Mouse (Mus musculus): ENCODE data around the gene 5730596B20Rik. TPM values are rescaled to one million over a fixed set of nuclear protein-coding genes. Genes with fewer than 3 reads are reported as not detected.

Gene 5730596B20Rik
- polyA plus RNA-seq, 1 experiment, result 0.67 TPM

DNA sequence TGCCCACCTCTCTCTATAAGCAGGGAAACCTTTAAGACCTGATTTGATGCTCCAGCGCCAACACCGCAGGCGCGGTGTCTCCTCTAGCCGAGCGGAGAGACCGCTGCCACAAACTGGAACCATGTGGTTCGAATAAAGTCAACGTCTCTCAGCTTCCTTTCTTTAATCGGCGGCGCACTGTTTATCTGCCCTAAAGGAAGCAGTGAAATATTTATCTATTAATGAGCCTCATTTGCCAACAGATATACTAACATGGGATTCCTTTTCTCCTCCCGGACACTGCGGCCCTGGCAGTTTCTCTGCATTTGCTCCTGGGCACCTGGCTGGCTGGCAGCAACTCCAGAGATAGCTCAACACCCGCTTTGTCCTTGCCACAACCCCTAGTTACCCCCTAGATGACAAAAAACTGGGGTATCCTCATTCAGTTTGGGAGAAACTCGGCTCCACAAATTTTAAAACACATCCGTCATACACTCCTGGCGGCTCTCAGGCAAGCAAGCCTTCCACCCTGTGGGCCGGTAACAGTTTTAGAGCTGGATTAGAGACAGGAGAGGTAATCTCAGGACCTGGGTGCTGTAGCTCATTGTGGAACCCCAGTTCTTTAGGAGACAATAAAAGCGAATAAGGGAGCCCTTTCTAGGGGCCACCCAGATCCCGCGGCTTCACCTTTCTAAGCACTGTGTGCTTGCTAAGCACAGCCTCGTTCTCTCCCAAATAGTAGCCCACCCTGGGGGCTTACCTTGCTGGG lies 40.8 kb downstream of the 5730596B20Rik start:
- no peak for DNase-seq (ENCODE audit: low read depth)
- no peak for TF ChIP-seq POLR2A (IDR thresholded peaks at IDR 0.05; ENCODE audit: borderline replicate concordance, extremely low read depth, insufficient read depth, insufficient read length, poor library complexity, severe bottlenecking)
- no peak for TF ChIP-seq CTCF (IDR thresholded peaks at IDR 0.05; ENCODE audit: borderline replicate concordance, extremely low read depth, insufficient read depth, insufficient read length)

DNA sequence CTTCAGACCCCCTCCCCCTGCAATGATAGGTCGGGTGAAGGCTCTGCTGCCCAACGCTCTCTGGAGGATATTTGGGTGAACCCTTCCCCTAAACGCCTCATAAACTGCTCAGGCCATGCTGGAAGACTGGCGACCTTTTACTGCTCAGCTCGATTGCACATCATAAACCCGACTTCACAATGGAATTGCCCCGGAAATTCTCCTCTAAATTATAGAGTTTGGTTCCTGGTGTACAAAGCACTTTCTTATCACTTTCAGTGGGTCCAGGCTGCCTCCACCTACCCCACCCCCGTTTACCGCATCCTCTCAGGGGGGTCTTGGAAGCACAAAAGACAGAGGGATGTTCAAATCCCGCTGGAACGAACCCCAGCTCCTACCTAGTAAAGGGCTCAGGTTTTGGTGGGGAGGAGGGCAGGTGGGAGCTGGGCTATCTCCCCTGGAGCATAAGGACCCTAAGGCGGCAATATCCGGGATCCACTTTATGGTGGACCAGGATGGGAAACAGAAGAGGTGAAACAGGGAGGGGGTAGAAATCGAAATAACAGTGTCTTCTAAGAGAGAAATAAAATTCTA lies 41.4 kb downstream of the 5730596B20Rik start:
- DNase-seq (ENCODE audit: low read depth), result no peak
- TF ChIP-seq CTCF (IDR thresholded peaks at IDR 0.05; ENCODE audit: borderline replicate concordance, extremely low read depth, insufficient read depth, insufficient read length) (no peak), POLR2A (IDR thresholded peaks at IDR 0.05; ENCODE audit: borderline replicate concordance, extremely low read depth, insufficient read depth, insufficient read length, poor library complexity, severe bottlenecking) (no peak)

DNA sequence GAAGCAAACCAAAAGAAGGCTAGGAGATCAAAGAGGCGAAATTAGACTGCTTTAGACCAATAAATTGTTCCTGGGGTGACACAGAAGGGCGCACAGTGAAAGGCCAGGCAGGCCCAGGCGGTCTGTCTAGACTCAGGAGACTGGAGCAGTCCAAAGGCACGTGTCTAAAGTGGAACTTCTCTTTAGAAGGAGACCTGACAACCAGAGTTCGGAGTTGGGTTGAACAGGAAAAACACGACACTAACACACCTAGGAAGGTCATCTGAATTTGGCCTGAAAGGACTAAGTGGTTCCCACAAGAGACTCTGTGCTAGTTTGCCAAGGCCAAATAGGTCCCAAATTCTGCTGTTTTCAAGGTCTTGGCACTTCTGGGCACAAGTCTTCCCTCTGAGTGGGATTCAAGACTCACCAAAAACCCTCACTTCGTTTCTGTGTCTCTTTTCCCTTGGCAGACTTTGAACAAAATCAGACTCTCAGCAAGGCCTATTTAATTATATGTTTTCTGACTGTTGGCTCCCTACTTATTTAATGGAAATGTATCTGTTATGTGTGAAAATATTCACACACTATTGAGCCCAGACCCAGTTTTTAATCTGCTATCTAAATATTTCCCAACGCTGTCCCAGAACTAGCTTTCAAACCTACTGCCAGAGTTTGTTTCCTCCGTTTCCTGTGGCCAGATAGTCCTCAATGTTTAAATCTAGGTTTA lies 42.1 kb downstream of the 5730596B20Rik start:
- DNase-seq (ENCODE audit: low read depth), result no peak
- TF ChIP-seq CTCF (IDR thresholded peaks at IDR 0.05; ENCODE audit: borderline replicate concordance, extremely low read depth, insufficient read depth, insufficient read length) (no peak), POLR2A (IDR thresholded peaks at IDR 0.05; ENCODE audit: borderline replicate concordance, extremely low read depth, insufficient read depth, insufficient read length, poor library complexity, severe bottlenecking) (no peak)

DNA sequence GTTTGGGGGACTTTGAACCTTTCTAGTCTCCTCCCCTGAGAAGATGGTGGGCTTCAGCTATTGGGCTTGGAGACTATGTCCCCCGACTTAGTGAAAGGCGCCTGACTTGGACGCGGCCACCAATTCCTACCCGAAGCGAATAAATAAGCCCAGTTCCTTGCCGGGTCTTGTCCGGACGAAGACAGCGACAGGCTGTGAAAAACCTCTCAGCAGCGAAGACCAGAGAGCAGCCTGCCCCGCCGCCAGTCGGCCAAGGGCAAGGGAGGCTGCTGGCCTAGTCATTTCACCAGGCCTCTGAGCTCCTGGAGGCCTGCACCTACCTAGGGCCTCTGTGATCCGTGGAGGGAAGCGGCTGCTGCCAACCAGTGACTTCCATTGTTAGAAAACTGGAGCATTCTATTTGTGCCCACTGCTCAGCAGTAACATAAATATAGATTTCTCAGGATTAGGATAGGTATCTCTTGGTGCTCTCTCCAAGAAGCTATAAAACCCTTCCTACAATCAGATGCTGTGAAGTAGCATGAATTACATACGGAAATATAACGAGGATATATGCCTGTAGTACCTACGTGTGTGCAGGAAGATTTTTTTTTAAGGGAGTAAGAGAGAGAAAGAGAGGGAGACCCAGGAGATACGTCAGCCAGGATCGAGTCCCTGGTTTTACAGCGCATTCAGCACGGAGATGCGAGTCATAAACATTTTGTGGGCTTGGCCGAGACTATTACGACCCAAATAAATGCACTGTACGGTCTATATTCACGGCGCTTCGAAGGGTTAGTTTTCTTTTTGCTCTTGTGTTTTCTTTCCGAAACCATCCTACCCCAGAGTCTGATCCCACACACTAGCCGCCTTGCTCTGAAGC lies 42.9 kb downstream of the 5730596B20Rik start:
- no peak for DNase-seq (ENCODE audit: low read depth)
- TF ChIP-seq CTCF (IDR thresholded peaks at IDR 0.05; ENCODE audit: borderline replicate concordance, extremely low read depth, insufficient read depth, insufficient read length) (no peak), POLR2A (IDR thresholded peaks at IDR 0.05; ENCODE audit: borderline replicate concordance, extremely low read depth, insufficient read depth, insufficient read length, poor library complexity, severe bottlenecking) (no peak)

DNA sequence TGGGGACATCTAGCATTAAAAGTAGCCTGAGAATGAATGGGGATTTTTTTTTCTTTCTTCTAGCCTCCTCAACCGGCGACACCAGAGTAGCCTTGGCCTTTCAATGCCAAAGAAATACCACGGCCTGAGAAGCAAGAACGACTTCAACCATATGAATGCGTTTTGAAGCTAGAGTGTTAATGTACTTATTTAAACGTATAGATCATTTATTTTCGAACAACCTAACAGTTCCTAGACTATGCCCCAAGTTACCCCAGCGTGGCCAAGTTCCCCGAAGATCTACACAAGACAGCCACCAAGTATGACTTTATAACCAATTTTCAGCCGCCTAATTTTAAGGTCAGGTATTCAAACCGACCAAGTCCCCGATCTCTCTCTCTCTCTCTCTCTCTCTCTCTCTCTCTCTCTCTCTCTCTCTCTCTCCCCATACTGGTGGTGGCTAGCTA lies 43.6 kb downstream of the 5730596B20Rik start:
- DNase-seq (ENCODE audit: low read depth), result no peak
- no peak for TF ChIP-seq POLR2A (IDR thresholded peaks at IDR 0.05; ENCODE audit: borderline replicate concordance, extremely low read depth, insufficient read depth, insufficient read length, poor library complexity, severe bottlenecking)
- TF ChIP-seq CTCF (IDR thresholded peaks at IDR 0.05; ENCODE audit: borderline replicate concordance, extremely low read depth, insufficient read depth, insufficient read length), result no peak

DNA sequence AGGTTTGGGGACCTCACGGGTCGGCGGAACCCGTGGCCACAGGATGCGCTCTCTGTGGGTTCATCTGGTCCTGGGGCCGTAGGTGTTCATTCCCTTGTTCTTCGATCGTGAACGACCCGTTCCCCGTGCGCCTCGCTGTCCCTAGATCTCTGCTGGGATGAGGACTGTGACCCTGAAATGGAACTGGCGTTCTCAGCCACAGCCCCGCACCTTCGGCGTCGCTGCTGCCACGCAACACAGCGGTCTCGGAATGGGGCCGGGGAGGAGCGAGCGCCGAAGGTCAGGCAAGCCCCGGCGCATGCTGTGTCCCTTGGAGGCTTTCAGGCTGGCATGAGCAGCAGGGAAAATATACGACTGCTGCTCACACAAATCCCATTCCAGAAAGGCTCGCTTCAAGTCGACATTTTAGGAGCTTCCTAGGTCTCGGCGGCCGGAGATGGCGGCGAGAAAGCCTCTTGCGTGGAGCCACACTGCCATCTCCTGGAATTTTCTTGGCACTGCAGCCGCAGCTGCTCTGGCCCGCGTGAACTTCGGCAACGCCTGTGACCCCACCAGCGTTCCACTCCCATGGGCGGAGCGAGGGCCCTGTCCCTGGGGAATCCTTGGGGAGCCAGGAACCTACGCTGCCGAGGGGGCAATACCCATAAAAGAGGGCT lies 44.2 kb downstream of the 5730596B20Rik start, which contains the start of gene Hoxa7:
TSS of gene Hoxa7 (minus strand) at position 518 of the 656 bp plus-strand sequence.
- peak; percentile 91 for DNase-seq (ENCODE audit: low read depth)
- TF ChIP-seq POLR2A (IDR thresholded peaks at IDR 0.05; ENCODE audit: borderline replicate concordance, extremely low read depth, insufficient read depth, insufficient read length, poor library complexity, severe bottlenecking), result no peak
- TF ChIP-seq CTCF (IDR thresholded peaks at IDR 0.05; ENCODE audit: borderline replicate concordance, extremely low read depth, insufficient read depth, insufficient read length), result peak; percentile 97

DNA sequence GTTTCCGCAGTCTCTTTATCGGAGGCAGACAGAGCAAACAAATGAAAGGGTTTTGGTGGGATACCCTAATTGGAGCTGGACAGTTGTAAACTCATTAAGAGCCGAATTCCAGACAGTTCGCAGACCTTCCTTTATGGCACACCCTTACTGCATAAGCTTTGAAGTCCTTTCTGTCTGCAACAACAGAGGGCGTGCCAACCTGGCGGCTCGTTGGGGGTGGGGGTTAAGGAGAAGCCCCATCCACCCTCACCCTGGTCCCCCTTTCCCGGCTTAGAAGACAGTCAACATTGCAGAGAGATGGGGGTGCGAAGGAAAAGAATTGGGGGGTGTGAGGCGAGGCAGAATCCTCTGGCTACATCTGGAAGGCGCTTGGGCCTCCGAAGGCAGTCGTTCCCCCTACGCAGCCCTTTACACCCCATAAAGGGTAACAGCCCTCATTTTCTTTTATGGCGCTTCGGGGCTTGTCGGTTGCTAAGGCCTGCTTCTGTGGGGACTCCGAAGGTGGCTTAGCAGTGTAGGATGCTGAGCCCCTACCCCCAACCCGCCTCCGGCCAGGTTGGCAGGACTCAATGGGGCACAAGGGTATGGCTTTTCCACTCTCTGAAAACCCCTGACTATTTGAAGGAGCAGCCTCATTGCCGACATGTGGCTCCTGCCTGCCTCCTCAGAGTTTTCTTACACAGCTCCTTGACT lies 44.8 kb downstream of the 5730596B20Rik start:
- no peak for DNase-seq (ENCODE audit: low read depth)

DNA sequence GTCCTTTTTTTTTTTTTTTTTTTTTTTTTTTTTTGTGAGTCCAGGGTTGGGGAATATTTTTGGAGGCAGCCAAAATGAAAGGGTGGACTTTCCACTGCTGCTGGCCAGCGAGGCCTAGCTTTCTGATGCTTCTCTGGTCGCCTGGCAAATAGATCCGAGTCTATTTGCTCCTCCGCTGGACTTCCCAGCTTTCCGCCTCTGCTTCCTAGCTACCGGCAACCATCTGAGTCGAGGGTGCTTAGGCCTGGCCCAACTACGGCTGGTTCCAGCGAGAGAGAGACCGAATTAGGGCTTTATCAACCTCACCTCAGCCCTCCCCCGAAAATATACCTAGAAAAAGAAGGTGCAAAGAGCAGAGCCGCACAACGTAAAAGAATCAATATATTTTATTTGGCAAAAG lies 45.4 kb downstream of the 5730596B20Rik start:
- DNase-seq (ENCODE audit: low read depth), result no peak
- TF ChIP-seq CTCF (IDR thresholded peaks at IDR 0.05; ENCODE audit: borderline replicate concordance, extremely low read depth, insufficient read depth, insufficient read length), result no peak
- no peak for TF ChIP-seq POLR2A (IDR thresholded peaks at IDR 0.05; ENCODE audit: borderline replicate concordance, extremely low read depth, insufficient read depth, insufficient read length, poor library complexity, severe bottlenecking)

More for the DNA sequence above, 44.8 kb downstream of the 5730596B20Rik start:
- no peak for TF ChIP-seq CTCF (IDR thresholded peaks at IDR 0.05; ENCODE audit: borderline replicate concordance, extremely low read depth, insufficient read depth, insufficient read length)
- no peak for TF ChIP-seq POLR2A (IDR thresholded peaks at IDR 0.05; ENCODE audit: borderline replicate concordance, extremely low read depth, insufficient read depth, insufficient read length, poor library complexity, severe bottlenecking)

DNA sequence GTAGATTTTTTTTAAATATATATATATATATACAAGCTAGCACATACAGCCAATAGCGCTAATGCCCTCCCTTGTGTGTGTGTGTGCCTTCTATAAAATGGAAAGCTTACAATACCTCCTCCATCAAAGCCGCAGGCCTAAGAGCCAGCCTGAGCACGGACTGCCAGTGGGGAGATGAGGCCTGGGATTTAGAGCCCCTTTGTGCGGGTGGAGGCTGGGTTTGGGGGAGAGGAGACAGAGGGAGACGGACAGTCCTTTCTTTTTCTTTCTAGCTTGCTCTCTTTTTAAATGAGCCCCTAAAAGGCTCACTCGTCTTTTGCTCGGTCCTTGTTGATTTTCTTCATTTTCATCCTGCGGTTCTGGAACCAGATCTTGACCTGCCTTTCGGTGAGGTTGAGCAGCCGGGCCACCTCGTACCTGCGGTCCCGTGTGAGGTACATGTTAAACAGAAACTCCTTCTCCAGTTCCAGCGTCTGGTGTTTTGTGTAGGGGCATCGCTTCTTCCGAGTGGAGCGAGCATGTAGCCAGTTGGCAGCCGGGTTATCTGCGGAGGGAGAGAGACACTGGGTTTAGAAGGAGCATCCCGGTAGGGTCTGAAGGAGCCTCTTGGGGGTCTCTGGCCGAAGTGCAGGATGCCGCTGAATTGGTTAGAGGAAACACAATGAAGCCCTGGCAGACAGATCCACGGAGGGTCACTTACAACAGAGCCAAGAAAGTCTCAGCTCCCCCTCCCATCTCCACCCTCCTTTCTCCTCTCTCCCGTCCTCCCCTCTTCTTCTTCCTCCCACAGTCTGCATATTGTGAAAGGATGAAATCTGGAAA lies 46.9 kb downstream of the 5730596B20Rik start:
- TF ChIP-seq POLR2A (IDR thresholded peaks at IDR 0.05; ENCODE audit: borderline replicate concordance, extremely low read depth, insufficient read depth, insufficient read length, poor library complexity, severe bottlenecking) (no peak), CTCF (IDR thresholded peaks at IDR 0.05; ENCODE audit: borderline replicate concordance, extremely low read depth, insufficient read depth, insufficient read length) (no peak)
- no peak for DNase-seq (ENCODE audit: low read depth)
